Mouse (Mus musculus) intestine, embryonic 15.5 days (tissue): ENCODE measurements around the gene Phf21b. TPM values are rescaled to one million over a fixed set of nuclear protein-coding genes. Genes with fewer than 3 reads are reported as not detected.
A peak's percentile ranks its signal among the peaks of the same experiment; 100 is the strongest.

ENCODE experiments used
- ATAC-seq: fragments of 200-750 bp; cut with Nextera tagmentation; 2 replicates; pipeline ENCODE4 v1.8.0; 2017; ENCODE audit warnings: moderate TSS enrichment, moderate library complexity
- H3K27ac ChIP-seq: fragments of 300-500 bp; sonication (generic); 2 replicates; pipeline ENCODE4 v1.5.1; 2015; ENCODE audit warnings: mild to moderate bottlenecking, inconsistent platforms
- H3K27me3 ChIP-seq: fragments of 300-500 bp; sonication (generic); replicated peaks from 2 replicates; pipeline ENCODE4 v1.6.1; 2015; ENCODE audit warnings: inconsistent platforms
- H3K36me3 ChIP-seq: fragments of 300-500 bp; sonication (generic); 2 replicates; pipeline ENCODE4 v1.6.1; 2015; ENCODE audit warnings: inconsistent platforms
- H3K4me1 ChIP-seq: fragments of 300-500 bp; sonication (generic); replicated peaks from 2 replicates; pipeline ENCODE4 v1.6.1; 2015; ENCODE audit warnings: inconsistent platforms
- H3K4me2 ChIP-seq: fragments of 300-500 bp; sonication (generic); replicated peaks from 2 replicates; pipeline ENCODE4 v1.6.1; 2015; ENCODE audit warnings: mild to moderate bottlenecking, inconsistent platforms
- H3K4me3 ChIP-seq: fragments of 300-500 bp; sonication (generic); replicated peaks from 2 replicates; pipeline ENCODE4 v1.5.1; 2015; ENCODE audit warnings: inconsistent platforms
- H3K9ac ChIP-seq: fragments of 300-500 bp; sonication (generic); 2 replicates; pipeline ENCODE4 v1.6.1; 2015; ENCODE audit warnings: inconsistent platforms
- H3K9me3 ChIP-seq: fragments of 300-500 bp; sonication (generic); 2 replicates; pipeline ENCODE4 v1.6.1; 2016; ENCODE audit warnings: inconsistent platforms
- WGBS: fragments of 180-500 bp; shearing (Covaris S2); methylation state at CpG from one replicate; pipeline ENCODE4 v1.1.7; 2015; 5-methylcytosine and 5-hydroxymethylcytosine counted together
- polyA plus RNA-seq: library from polyadenylated mRNA; unstranded; fragments of >200 nt; fragmentation: Nextera tagmentation; extraction: Ambion mirVana; gene quantifications from 2 replicates; pipeline ENCODE4 v1.2.1, GENCODE M21; 2015

Gene Phf21b
- polyA plus RNA-seq, 1 experiment from 2014 or later: 1.6 TPM

GRCm38 (mm10) chr15:84841925-84842821 lies 13.7 kb downstream of the Phf21b start:
- Histone ChIP-seq H3K36me3 (no peaks in the 10 kb centered on the region), H3K9ac (no peak overlapping the region), H3K27me3 (no peaks in the 10 kb centered on the region), H3K27ac (no peak overlapping the region), H3K4me2 (peak overlapping the region; percentile 15; the same call in 1 of the 2 replicates), H3K4me1 (peaks cover 25% of the 10 kb centered on the region), H3K9me3 (no peaks in the 10 kb centered on the region), H3K4me3 (no peak overlapping the region)
- WGBS: 15% methylated on average over 19 of the region's 19 CpGs
- peak; percentile 67 for ATAC-seq

GRCm38 (mm10) chr15:84840560-84840959 lies 15.3 kb downstream of the Phf21b start:
- Histone ChIP-seq H3K9me3 (no peaks in the 10 kb centered on the region), H3K9ac (no peak overlapping the region), H3K4me1 (peaks cover 25% of the 10 kb centered on the region), H3K4me2 (no peak overlapping the region), H3K27ac (no peak overlapping the region), H3K4me3 (no peak overlapping the region), H3K36me3 (no peaks in the 10 kb centered on the region), H3K27me3 (no peaks in the 10 kb centered on the region)
- WGBS: 65% methylated on average over 3 of the region's 3 CpGs
- no peak for ATAC-seq

DNA sequence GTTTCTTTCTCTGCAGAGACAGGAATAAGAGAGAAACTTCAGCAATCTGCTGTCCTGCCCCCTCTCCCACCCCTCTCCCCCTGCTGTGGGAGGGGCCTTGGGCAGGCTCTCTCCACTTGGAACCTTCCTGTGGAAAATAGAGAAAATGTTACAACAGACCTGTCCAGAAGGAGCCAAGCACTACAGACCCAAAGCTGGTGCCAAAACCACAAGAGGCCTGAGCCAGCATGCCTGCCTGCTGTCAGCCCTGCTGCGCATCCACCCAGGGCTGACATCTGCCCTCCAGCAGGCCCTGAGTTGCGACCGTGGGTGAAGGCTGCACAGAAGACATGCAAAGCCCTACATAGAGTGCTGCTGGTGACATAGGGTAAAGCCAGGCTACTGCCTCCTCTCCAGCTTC lies 16.3 kb downstream of the Phf21b start:
- no peaks in the 10 kb centered on the region for H3K9me3 ChIP-seq
- H3K27ac ChIP-seq: no peak overlapping the region
- no peak overlapping the region for H3K4me3 ChIP-seq
- WGBS: 72% methylated on average over 3 of the region's 3 CpGs
- H3K4me1 ChIP-seq: peaks cover 25% of the 10 kb centered on the region
- H3K27me3 ChIP-seq: no peaks in the 10 kb centered on the region
- no peak for ATAC-seq
- no peak overlapping the region for H3K9ac ChIP-seq
- no peak overlapping the region for H3K4me2 ChIP-seq
- H3K36me3 ChIP-seq: no peaks in the 10 kb centered on the region

DNA sequence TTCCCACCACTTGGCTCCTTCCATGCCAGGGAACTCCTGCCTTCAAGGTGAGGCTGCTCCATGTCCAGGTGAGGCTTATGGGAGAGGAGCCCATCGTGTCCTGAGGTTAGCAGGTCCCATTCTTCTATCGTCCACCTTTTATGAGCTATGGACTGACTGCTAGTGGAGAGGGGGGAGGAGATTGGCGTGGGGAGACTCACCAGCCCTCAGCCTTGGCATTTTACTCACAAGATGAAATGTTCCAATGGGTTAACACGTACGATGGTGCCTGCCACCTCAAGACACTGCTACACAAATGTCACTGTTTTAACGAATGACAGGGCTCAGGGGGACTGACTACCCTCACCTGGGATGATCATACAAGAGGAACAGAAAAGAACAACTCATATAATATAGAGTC lies 18.0 kb downstream of the Phf21b start:
- no peak overlapping the region for H3K4me3 ChIP-seq
- no peak overlapping the region for H3K4me2 ChIP-seq
- ATAC-seq: no peak
- H3K36me3 ChIP-seq: no peaks in the 10 kb centered on the region
- H3K27ac ChIP-seq: no peak overlapping the region
- no peaks in the 10 kb centered on the region for H3K9me3 ChIP-seq
- H3K27me3 ChIP-seq: no peaks in the 10 kb centered on the region
- peaks cover 18% of the 10 kb centered on the region for H3K4me1 ChIP-seq
- H3K9ac ChIP-seq: no peak overlapping the region
- WGBS: 83% methylated on average over 6 of the region's 6 CpGs

- H3K4me1 ChIP-seq: no peaks in the 10 kb centered on the region
- WGBS: 2% methylated on average over 15 of the region's 15 CpGs
- peak; percentile 81 for ATAC-seq
These were observed 26.4 kb downstream of the Phf21b start for GRCm38 (mm10) chr15:84829416-84829815.

DNA sequence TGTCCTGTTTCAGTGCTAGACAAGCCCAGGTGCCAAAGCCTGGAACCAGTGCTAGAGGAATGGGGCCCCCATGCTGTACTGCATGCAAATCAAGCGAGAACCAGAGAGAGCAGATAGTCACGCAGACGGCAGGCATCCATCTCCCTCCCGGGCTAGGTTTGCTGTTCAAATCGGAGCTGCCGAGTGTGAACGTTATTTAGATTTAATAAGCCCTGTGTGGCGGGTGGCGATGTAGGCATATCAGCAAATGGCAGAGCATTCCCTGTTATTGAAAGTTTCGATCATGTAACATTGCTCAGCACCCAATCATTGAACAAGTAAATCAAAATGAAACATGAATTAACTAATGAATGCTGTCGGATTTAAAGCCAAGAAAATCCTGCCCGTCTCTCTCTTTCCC lies 27.2 kb downstream of the Phf21b start:
- Histone ChIP-seq H3K27me3 (no peaks in the 10 kb centered on the region), H3K9ac (no peak overlapping the region), H3K27ac (no peak overlapping the region), H3K4me2 (no peak overlapping the region), H3K4me3 (no peak overlapping the region), H3K4me1 (no peaks in the 10 kb centered on the region), H3K9me3 (no peaks in the 10 kb centered on the region), H3K36me3 (no peaks in the 10 kb centered on the region)
- WGBS: 85% methylated on average over 12 of the region's 12 CpGs
- no peak for ATAC-seq

More at GRCm38 (mm10) chr15:84829416-84829815, 26.4 kb downstream of the Phf21b start:
- Histone ChIP-seq H3K36me3 (no peaks in the 10 kb centered on the region), H3K4me2 (no peak overlapping the region), H3K4me3 (no peak overlapping the region), H3K27ac (no peak overlapping the region), H3K9me3 (no peaks in the 10 kb centered on the region), H3K9ac (no peak overlapping the region), H3K27me3 (no peaks in the 10 kb centered on the region)

- Histone ChIP-seq H3K4me1 (no peaks in the 10 kb centered on the region), H3K9me3 (no peaks in the 10 kb centered on the region), H3K4me2 (no peak overlapping the region), H3K9ac (no peak overlapping the region), H3K27ac (no peak overlapping the region), H3K27me3 (no peaks in the 10 kb centered on the region), H3K4me3 (no peak overlapping the region), H3K36me3 (no peaks in the 10 kb centered on the region)
- 89% methylated on average over 4 of the region's 4 CpGs for WGBS
- no peak for ATAC-seq
These were observed 32.8 kb downstream of the Phf21b start for GRCm38 (mm10) chr15:84823086-84823485.

DNA sequence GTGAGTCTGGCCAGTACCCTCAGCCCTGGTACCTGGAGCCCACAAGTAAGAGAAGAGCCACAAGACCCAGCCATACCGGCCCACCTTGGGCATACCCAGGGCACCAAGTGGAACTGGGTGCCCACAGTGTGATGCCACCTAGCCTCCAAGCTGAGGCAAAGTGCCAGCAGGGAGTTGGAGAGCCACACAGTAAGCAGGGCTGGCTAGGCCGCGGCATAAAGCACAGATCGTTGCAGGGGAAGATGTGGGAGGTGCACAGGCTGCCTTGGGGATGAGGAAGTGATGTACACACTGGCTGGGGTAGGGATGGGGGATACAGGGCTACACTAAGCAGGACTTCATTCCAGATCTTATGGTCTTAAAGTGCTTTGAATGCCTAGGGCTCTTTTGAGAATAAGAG lies 35.0 kb downstream of the Phf21b start:
- Histone ChIP-seq H3K36me3 (no peaks in the 10 kb centered on the region), H3K4me1 (no peaks in the 10 kb centered on the region), H3K9ac (no peak overlapping the region), H3K27ac (no peak overlapping the region), H3K27me3 (no peaks in the 10 kb centered on the region), H3K4me3 (no peak overlapping the region), H3K4me2 (no peak overlapping the region), H3K9me3 (no peaks in the 10 kb centered on the region)
- 92% methylated on average over 4 of the region's 4 CpGs for WGBS
- ATAC-seq: no peak

- no peak overlapping the region for H3K9ac ChIP-seq
- WGBS: 84% methylated on average over 11 of the region's 11 CpGs
- H3K4me2 ChIP-seq: no peak overlapping the region
- H3K27me3 ChIP-seq: no peaks in the 10 kb centered on the region
- ATAC-seq: no peak
- no peaks in the 10 kb centered on the region for H3K4me1 ChIP-seq
- H3K9me3 ChIP-seq: no peaks in the 10 kb centered on the region
- H3K4me3 ChIP-seq: no peak overlapping the region
- no peak overlapping the region for H3K27ac ChIP-seq
- no peaks in the 10 kb centered on the region for H3K36me3 ChIP-seq
These were observed 37.6 kb downstream of the Phf21b start for GRCm38 (mm10) chr15:84818284-84818683.

DNA sequence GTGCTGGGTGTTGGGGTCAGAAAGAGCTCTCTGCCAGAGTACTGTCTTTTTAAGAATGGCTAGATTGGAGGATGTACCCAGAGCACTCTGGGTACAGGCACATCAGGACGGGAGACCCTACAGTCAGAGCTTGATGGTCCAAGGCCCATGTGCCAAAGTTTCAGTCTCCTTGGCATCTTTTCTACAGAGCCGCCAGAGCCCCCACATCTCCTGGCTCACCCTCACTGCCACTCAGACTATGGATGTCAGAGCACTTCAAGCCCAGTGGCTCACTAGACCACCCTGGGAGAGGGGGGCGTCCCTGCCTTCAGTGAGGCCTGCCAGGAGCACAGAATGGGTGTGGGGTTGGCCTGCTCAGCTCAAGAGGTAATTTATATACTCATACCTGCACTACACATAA lies 38.3 kb downstream of the Phf21b start:
- Histone ChIP-seq H3K27ac (no peak overlapping the region), H3K9ac (no peak overlapping the region), H3K9me3 (no peaks in the 10 kb centered on the region), H3K4me2 (no peak overlapping the region), H3K36me3 (no peaks in the 10 kb centered on the region), H3K27me3 (no peaks in the 10 kb centered on the region), H3K4me1 (no peaks in the 10 kb centered on the region), H3K4me3 (no peak overlapping the region)
- ATAC-seq: no peak
- WGBS: 83% methylated on average over 3 of the region's 3 CpGs

DNA sequence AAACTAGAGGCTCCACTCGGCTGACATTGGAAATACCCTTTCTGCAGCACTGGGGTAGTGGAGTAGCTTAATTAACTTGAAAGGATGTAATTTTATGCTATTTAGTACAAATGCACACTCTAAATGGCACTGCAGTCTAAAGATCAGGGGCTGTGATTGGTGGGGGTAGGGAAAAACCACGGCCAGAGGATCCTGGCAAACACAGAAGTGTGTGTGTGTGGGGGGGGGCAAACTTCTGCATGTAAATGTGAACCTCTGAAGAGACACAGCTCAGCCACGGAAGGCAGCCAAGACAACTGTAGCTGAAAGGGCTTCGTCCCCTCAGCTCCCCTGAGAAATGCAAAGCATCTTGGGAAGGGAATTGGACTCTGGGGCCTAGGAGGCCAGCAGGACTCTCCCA lies 40.7 kb downstream of the Phf21b start:
- ATAC-seq: no peak
- no peaks in the 10 kb centered on the region for H3K4me1 ChIP-seq
- no peaks in the 10 kb centered on the region for H3K36me3 ChIP-seq
- no peak overlapping the region for H3K4me3 ChIP-seq
- no peaks in the 10 kb centered on the region for H3K9me3 ChIP-seq
- 60% methylated on average over 4 of the region's 4 CpGs for WGBS
- no peak overlapping the region for H3K27ac ChIP-seq
- H3K9ac ChIP-seq: no peak overlapping the region
- no peak overlapping the region for H3K4me2 ChIP-seq
- no peaks in the 10 kb centered on the region for H3K27me3 ChIP-seq

GRCm38 (mm10) chr15:84812831-84813357 lies 43.0 kb downstream of the Phf21b start:
- Histone ChIP-seq H3K4me2 (no peak overlapping the region), H3K36me3 (no peaks in the 10 kb centered on the region), H3K4me1 (peaks cover 8% of the 10 kb centered on the region; the same call in 1 of the 2 replicates), H3K9me3 (no peaks in the 10 kb centered on the region), H3K9ac (no peak overlapping the region), H3K27me3 (no peaks in the 10 kb centered on the region), H3K4me3 (no peak overlapping the region), H3K27ac (no peak overlapping the region)
- 78% methylated on average over 11 of the region's 11 CpGs for WGBS
- no peak for ATAC-seq

GRCm38 (mm10) chr15:84811126-84811525 lies 44.7 kb downstream of the Phf21b start:
- peaks cover 8% of the 10 kb centered on the region; the same call in 1 of the 2 replicates for H3K4me1 ChIP-seq
- no peaks in the 10 kb centered on the region for H3K9me3 ChIP-seq
- H3K4me2 ChIP-seq: no peak overlapping the region
- no peaks in the 10 kb centered on the region for H3K36me3 ChIP-seq
- H3K4me3 ChIP-seq: no peak overlapping the region
- WGBS: 71% methylated on average over 5 of the region's 5 CpGs
- H3K27ac ChIP-seq: no peak overlapping the region
- H3K27me3 ChIP-seq: no peaks in the 10 kb centered on the region
- no peak for ATAC-seq
- no peak overlapping the region for H3K9ac ChIP-seq
